Mouse (Mus musculus) kidney, adult 8-10 months (tissue): ENCODE measurements around the gene Gm47289.

ENCODE experiments used
- DNase-seq, 2 experiments: peaks; one replicate each; pipeline ENCODE4 v3.0.0; 2022

The Gm47289 gene

DNA sequence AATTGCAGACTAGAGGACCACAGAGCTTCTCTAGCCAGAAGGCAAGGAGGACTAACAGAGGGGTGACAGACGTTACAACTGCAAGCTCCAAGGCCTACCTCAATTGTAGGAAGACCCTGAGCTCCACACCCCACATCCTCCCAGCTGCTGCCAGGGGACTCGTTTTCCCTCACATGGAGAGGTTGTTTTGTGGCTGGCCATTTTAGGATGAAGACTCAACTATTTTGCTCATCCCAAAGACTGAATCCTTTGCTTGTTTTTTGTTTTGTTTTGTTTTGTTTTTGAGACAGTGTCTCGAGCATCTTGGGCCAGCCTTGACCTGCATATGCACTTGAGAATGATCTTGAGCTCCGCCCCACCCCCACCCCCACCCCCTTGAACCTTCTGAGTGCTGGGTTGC, at the start of gene Gm47289:
Gene Gm47289 (plus strand): TSS at position 301 of the 400 bp plus-strand sequence.
- DNase-seq: no peak

DNA sequence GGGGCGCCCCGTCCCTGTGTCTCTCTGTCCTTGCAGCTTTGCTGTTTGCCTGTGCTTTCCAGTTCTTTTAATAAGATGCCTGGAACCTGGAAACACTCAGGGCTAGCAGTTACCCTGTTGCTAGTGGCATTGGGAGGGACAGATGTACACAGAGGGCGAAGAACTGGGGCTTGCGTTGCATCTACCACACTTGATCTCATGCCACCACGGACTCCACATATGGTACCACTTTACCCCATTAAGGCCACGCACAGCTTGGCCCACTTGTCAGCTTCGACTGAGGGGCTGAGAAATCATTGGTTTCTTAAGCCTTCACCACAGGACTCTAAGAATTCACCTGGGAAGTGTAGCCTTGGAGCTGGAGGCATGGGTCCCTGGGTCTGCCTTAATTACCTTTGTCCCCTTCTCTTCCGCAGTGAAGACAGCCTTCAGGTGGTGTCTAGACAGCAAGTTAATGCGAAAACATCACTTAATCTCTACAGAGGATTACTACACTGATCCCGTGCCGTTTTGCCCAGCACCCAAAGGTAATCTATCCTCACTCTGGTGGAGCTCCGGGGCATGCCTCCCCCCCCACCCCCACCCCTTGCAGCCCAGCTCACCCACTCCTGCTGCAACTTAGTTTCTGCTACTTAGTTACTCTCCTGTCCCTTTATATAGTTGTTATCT, 49.1 kb upstream of the Gm47289 start:
- no peak for DNase-seq

DNA sequence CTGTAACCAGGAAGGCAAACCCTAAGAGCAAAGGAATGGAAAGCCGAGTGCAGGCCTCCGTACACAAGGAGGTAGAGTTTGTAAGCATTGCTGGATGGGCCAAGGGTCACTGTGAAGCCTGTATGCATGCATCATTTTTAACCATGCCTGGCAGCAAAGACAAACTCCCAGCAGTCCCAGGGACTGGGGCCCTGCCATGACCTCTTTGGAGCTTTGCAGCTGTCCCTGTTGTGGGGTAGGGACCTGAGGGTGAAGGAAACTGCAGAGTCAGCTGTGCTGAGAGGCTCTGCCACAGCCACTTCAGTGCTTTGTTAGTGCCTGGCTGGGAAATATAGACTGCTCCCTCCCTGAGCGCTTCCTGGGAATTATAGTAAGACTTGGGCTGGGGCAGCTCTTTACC, 48.3 kb upstream of the Gm47289 start:
- no peak for DNase-seq

DNA sequence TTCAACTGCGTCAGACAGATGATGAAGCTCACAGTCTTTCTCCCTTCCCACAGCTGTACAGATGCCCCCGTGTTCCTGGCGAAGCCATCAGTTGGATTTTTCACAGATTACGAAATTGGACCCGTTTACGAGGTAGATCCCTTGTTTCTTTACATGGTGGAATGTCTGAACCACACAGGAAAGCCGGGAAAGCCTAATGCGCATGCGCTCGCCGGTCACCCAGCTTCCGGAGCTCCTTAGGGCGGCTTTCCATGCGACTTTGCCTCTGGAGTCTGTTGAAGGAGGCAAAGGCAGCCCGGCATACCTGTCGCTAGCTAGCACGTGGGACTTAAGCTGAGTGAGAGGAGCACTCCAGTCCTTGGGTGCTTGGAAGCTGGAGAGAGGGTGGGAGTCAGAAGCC, 44.0 kb upstream of the Gm47289 start:
- no peak for DNase-seq

DNA sequence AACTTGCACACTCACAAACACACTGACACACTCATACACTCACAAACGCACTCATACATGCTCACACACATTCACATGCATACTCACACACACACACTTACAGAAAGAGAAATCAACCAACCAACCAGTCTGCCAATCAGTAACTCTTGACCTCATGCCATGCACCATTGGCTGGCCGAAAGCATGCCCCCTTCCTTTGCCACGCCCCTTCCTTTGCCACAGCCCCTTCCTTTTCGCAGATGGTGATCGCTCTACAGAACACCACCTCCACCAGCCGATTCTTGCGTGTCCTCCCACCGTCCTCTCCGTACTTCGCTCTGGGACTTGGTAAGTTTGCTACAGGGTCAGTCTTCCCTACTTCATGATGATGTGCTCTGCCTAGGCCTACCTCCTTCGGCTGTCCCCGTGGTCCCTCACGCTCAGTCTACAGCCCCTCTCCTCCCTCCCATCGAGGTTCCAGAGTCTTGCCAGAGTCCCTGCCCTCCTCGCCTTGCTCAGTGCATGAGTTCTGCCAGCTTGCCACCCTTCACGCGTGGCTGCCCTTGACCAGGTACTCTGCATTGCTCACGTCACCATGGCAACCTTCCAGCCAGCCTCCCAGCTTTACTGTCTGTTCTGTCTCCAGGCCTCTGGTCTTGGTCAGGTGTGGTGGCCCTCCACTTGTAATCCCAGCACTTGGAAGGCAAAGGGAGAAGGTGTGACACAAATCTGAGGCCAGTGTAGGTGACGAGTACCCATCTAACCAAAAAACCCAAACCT, 39.4 kb upstream of the Gm47289 start:
- peak; percentile 94 to 95 for DNase-seq

DNA sequence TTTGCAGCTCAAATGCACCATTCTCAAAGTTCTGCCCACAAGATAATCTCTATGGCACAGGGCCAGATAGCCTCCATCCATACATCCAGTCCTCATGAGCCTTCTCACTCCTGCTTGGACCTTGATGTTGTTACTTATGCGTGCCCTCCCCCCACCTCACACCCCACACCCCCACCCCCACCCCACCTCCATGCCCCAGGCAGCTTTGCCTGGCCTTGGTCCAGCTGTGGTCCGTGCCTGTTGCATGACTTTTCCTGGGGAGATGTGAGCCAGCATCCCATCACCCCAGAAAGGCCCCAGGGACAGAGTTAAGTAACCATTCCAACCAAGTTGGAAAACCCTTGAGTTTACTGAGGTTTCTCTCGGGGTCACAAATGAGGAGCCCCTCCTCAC, 38.8 kb upstream of the Gm47289 start:
- no peak for DNase-seq

DNA sequence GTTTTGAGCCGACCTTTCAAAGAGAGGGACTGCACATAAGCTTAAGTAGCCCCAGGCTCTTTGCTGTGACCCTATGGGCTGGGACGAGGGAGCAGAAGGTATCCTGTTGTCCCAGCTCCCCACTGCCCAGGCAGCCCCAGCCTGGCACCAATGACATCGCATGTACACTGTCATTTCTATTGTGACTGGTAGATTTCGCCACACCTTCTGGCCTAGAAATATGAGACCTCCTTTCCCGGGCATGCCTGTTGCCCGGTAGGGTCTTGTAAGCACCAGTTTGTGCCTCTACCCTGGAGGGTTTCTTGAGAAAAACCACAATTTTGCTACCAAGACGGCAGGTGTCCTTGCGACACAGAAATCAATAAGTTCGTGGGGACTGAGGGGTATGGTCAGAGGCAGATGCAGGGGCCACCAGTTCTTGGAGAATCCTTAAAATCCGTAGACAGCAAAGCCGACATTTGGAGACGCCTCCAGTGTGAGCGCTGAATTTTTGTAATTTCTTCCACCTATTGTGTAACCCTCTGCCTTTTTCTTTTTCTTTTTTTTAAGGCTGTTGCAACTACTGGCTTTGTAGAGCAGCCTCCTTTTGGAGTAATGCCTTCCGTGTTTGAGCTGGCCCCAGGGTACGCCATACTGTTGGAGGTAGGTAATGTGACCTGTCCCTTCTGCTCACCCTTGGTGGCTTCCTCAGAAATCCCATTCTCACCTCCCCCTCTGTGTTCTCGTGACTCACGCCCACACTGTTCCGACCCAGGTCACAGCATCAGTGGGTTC, 36.2 kb upstream of the Gm47289 start:
- DNase-seq: no peak

DNA sequence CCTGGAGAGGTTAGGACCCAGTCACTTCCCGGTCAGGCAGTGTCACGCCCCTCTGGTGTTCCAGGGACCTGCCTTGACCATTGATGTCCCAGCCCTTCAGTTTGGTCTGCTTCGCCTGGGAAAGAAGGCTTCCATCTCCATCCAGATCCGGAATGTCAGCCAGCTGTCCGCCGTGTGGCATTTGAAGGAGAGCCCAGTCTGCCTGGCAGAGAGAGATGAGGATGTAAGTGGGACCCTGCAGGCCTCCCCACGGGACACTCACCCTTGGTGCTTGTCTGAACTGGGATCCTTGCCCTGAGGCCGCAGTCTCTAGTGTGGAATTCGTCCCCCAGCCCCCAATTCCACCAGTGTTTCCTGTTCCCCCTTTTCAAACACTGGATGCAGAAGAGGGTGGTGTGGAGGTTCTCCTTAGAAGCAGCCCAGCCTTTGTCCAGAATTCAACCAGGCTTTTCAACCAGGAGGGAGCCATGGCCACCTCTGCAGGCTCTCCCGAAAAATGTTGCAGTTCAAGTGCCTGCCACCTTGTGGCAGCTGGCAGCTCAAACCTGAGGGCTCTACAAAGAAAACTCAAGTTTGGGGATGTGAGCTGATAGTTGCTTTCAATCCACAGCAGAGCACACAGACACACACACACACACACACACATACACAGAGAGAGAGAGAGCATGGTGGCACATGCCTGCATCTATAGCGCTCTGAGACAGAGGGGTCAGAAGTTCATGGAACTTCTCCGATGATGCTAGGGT, 30.4 kb upstream of the Gm47289 start:
- no peak for DNase-seq

DNA sequence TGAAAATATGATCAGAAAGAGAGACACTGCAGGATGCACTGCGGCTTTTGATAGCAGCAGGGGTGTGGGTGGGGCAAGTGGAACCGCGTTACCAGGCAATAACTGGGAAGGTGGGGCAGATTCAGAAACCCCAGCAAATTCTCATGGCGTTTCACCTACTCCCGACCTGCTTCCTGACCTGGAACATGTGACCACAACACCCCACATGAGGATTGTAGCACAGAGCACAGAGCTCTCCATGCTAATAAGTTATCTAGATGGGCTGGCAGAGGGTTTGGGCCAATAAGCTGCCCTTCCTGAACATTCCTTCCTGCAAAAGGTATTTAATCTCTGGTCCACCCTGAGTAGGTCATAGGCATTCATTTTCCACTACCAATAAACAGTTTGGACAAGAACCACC, 28.3 kb upstream of the Gm47289 start:
- DNase-seq: peak; percentile 36 to 49

DNA sequence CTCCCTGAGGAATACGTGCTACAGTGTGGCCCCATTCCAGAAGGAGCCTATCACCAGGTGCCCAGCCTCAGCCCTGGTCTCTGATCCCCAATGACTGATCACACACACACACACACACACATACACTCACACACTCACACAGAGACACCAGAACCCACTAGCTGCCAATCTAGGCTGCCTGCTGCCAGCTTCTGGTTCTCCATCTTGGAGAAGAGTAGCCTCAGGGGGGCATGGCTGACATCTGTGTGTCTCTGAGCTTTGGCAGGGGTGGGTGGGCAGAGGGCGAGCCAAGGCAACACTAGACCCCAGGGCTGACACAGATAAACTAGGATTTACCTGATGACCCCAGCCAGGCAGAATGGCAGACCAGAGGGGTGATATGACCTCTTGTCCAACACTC, 20.1 kb upstream of the Gm47289 start:
- no peak for DNase-seq

DNA sequence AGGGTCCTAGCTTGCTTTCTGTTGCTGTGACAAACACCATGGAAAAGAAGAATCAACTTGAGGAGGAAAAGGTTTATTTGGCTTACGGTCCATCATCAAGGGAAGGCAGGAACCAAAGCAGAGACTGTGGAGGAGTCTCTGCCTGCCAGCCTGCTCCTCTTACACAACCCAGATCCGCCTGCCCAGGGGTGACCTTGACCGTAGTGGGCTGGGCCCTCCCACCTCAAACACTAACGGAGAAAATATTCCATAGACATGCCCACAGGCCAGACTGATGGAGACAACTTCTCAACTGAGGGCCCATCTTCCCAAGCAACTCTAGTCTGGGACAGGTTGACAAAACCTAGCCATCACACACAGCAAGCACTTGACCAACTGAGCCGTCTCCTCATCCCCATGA, 16.9 kb upstream of the Gm47289 start:
- no peak for DNase-seq

DNA sequence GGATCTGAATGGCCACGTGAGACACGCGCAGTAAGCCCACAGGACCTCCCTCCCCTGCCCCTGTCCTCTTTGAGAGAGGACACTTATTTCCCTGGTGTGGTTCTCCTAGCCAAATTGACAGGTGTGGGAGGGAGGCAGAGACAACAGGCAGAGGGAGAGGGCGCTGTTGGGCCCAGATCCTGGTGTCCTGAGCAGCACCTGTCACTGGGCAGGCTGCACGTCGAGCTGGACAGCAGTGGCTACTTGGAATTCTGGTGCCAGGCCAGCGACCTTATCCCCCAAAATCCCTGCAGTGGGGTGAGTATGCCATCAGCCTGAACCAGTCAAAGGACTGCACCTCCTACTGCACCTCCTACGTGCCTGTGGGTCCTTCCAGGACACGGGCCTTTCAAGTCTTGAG, 15.6 kb upstream of the Gm47289 start:
- DNase-seq: no peak

DNA sequence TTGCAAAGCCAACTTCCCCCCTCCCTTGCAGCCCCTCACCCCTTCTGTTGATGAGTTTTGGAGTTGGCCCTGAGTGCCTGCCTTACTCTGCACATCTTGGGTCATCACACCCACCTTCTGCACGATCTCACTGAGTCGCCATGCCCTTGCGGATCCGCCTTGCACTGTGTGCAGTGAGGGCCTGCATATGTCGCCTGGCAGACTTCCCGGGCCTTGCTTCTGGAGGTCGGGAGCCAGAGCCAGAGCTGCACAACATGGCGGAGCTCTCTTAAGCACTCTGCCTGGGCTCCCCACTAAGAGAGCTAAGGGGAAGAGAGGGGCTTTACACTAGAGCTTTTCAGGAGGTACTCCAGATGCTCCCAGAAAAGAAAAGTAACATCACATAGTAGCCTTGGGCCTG, 14.3 kb upstream of the Gm47289 start:
- DNase-seq: no peak

DNA sequence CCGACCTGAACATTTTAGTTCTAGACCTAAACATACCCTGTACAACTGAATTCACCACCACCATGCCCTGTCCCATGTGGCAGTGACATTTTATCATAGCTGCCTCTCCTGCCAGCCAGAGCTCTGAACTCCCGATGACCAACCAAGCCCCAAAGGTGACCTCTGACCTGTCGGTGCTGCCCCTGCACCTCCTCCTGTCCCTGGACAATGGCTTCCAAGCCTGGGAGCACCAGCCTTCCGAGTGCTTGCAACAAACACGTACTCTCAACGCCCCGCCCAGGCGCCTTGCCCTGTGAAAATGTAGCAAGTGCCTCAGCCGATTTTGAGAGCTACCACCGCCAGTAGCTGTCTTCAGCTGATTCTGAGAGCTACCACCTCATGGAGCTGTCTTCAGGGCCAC, 13.8 kb upstream of the Gm47289 start:
- DNase-seq: no peak

DNA sequence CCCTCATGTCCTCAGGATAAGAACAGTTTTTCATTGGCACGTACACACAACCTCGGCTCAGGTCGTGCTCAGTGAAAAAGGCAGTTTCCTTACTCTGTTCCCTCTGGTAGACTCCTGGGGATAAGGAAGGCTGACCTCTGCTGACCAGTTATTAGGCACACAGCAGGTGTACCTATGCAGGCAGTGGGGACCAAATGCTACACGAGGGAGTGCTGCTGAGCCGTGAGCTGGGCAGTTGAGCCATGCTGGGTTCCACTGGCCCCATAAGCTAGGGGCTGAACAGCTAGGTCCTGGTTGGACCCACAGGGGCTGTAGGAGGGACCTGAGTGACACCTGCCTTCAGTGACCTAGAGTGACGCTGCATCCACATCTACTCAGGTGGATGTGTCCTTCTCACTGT, 13.3 kb upstream of the Gm47289 start:
- DNase-seq: no peak

DNA sequence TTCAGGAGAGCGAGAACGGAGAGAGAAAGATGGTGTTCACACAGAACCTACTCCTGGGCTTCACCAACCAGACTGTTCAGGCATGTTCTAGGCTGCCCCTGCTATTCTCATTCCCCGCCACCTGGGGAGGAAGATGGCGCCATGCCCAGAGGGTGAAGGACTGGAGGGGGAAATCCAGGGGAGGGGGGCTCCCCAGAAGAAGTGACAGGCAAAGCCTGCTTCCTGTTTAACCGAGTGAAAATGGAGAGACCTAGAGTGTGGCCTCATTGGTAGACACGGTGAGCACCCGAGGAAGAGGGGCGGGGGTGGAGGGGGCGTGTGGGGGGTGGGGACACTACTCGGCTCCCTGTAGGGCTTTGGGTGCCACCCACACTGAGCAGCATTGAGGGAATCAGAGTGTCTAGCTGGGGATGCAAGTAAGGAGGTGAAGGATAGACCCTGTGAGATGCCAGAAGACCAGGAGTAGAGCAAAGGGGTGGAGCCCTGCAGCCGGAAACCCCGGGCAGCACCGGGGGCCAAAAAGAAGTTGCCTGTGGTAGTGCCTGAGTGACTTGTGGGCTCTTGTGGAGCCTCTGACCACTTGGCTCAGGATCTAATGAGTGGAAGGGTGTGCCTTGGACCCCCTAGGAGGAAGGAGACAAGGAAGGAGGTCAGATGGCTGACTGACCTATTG, 12.7 kb upstream of the Gm47289 start:
- no peak for DNase-seq

DNA sequence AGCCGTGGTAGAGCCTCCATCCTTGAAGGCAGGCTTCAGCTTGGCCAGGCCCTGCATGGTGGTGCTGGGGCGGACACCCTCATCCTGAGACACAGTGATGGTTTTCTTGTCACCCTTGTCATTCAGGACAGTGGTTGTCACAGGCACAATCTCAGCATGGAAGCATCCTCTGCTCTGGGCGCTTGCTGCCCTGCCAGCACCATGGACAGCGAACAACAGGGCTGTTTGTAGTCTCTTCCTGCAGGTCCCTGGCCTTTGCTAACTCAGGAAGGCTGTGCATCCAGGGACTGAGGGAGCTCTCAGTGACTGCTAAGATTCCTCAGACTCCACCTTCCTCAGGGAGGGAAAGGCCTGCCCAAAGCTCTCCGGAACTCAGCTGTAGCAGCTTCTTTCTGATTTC, 9.4 kb upstream of the Gm47289 start:
- no peak for DNase-seq

DNA sequence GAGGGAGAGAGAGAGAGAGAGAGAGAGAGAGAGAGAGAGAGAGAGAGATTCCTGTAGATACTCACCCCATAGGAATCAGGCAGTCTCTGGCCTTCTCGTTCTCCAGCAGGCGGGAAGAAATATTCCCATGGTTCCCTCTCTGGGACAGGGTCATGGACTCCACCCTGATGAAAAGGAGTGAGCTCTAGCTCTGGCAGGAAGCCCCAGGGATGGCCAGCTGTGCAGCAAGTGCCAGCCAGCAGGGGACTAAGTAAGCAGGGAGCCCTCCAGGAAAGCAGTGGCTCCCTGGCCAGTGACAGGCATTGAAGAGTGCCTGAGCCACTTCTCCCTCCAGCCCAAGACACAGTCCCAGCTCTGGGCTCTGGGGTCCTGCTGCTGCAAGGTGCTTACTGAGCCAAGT, 7.2 kb upstream of the Gm47289 start:
- DNase-seq: no peak

DNA sequence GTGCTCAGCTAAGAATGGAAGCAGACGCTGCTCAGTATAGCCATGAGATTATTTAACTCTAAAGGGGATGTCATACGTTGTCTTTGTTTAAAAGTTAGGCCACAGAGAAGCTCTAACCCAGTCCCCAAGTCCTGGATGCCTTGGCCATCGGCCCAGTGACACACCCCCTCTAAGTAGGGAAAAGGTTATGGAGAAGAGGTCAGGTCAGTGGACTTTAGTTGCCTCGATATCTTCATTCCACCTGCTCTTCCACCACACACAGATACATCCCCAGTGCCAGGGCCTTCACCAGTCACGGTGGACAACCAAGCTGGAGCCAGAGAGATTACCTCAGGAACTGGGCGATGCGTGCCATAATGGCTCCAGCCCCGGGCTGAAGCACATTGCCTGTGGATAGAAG, 3.5 kb upstream of the Gm47289 start:
- peak; percentile 81 to 88 for DNase-seq

DNA sequence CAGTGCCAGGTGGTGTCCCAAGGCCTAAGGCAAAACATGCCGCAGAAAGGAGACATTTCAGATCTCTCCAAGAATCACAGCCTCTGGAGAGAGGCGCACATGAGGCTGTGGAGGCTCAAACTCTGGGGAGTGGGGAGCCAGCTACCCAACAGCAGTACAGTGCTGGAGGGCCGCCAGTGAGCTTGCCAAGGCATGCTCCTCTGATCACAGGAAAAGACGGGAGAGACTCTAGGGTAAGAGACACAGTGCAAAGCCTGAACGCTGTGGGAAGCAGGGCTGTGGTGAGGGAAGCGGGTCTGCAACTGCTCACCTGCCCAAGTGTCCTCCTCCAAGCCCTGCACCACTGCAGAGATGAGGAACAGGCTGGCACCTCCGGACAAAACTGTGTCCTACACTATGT, 3.1 kb upstream of the Gm47289 start:
- DNase-seq: peak; percentile 32 to 49

DNA sequence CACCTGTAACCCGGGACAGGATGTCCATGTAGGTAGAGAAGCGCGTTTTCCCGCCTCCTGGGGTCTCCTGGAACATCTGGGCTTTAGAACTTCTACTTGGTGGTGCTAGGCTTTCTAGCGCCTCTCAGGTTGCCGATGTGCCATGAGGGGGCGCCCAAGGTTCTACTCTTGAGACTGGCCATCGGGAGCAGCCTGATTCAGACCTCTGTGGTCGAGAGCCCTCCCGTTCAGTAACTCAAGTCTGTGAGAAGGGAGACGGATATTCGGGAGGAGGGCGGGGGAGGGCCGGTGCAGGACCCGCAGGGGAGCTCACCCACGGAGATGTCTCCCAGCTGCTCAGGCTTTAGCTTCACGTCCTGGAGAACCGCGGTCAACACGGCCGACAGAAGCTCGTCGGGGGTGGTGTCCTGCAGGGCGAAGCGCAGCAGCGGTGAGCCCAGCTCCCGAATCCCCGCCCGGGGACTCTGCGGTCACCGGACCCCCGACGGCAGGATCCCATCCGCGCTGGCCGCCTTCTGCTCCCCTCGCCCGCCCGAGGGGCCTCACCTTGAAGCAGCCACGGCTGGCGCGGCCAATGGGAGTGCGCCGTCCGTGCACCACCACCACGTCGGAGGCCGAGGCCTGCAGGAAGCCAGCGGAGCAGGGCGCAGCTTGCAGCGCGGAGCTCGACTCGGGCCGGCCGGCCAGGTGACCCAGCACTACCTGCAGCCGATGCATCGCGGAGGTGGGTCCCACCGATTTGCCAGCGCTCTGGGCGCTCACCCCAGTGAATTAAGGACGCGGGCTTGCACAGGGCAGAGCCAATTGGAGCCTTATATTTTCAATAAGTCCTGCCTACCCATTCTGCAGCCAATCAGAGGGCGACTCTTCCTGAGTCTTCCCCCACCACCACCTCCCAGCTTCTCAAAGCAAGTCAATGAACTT, 2.4 kb upstream of the Gm47289 start, which contains the start of gene Acaa1b:
Gene Acaa1b (minus strand): TSS at position 816 of the 924 bp plus-strand sequence.
- peak; percentile 88 to 93 for DNase-seq
